Mouse (Mus musculus): ENCODE measurements around the gene Fam71e1. TPM values are rescaled to one million over a fixed set of nuclear protein-coding genes. Genes with fewer than 3 reads are reported as not detected.

Fam71e1 gene
- polyA plus RNA-seq, 1 experiment, result 2.7 TPM

DNA sequence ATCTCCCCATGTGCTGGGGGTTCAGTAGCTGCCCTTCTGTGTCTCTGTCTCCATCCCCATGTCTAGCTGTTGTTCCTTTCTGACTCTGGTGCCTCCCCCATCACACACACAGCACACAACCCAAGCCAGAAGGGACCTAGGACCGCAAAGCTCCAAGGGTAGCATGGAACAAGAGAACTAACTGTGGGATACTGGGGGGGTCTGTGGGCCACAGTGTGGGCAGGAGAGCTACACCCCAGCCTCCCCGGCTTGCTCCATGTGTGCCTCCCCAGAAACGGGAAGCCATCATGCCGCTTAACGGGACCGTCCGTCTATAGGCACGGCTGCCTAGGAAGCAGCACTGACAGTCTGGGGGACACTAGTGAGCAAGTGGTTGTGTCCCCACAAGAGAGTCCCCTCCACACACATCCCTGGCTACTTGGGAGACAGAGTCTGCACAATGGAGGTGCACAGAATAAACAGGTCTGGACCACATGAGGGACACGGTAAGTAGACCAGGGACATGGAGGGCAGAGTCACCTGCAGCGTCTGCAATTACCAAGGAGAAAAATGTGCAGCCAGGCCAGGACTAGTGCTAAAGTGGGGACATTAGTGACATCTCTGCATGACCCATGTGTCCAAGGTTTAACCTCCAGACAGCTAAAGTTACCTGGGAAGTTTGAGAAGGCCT is 32.7 kb upstream of the Fam71e1 start:
- no peak overlapping the region for H3K4me3 ChIP-seq (ENCODE audit: insufficient read depth, low read length)
- H3K4me1 ChIP-seq (ENCODE audit: control insufficient read depth, insufficient read depth, low read length), result no peaks in the 10 kb centered on the region
- TF ChIP-seq CTCF (IDR thresholded peaks at IDR 0.05; ENCODE audit: borderline replicate concordance, insufficient read depth, low read length), result no peak
- no peak overlapping the region for H3K27ac ChIP-seq (ENCODE audit: insufficient read depth, low read length)

DNA sequence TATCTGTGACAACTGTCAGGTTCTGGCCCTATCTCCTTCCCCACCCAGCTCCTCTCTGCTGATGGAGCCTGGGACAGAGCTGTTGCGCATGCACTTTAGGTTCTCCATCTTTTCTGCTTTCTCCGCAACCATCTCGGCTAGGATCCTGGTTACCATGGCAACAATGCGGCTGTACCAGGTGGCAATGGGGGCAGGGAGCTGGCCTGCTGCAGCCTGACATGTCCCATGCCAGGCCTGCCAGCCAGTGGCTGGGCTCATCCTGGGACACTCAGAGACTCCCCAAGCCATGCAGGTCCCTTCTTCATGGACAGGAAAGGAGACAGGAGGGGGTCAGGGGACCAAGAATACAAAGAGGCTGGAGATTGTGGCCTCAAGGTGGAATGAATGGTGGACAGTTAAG is 31.9 kb upstream of the Fam71e1 start:
- no peak overlapping the region for H3K27ac ChIP-seq (ENCODE audit: insufficient read depth, low read length)
- TF ChIP-seq POLR2A (IDR thresholded peaks at IDR 0.05; ENCODE audit: low read depth, low read length), result no peak
- no peak for TF ChIP-seq CTCF (IDR thresholded peaks at IDR 0.05; ENCODE audit: borderline replicate concordance, insufficient read depth, low read length)
- H3K4me3 ChIP-seq (ENCODE audit: insufficient read depth, low read length), result no peak overlapping the region
- no peaks in the 10 kb centered on the region for H3K4me1 ChIP-seq (ENCODE audit: control insufficient read depth, insufficient read depth, low read length)

DNA sequence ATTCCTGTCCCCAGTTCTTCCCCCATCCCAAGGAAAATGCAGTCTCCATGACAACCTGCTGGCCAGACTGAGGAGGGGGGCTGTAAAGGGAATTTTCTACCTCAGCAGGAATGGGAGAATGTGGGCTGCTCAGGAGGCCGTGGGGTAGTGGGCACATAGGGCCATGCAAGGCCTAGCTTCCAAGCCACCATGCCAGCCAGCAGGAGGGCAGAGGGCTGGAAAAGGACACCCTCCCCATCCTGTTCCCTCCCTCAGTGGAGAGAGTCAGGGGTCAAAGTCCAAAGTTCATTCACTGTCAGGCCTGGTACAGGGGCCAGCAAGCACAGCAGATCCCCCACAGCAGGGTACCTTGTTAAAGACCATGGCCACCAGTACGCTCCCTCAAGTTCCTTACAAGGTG is 31.3 kb upstream of the Fam71e1 start, which contains the start of gene Aspdh:
Aspdh (plus strand) TSS at position 281 of the 400 bp plus-strand sequence.
- TF ChIP-seq CTCF (IDR thresholded peaks at IDR 0.05; ENCODE audit: borderline replicate concordance, insufficient read depth, low read length) (no peak), POLR2A (IDR thresholded peaks at IDR 0.05; ENCODE audit: low read depth, low read length) (no peak)
- Histone ChIP-seq H3K4me1 (ENCODE audit: control insufficient read depth, insufficient read depth, low read length) (no peaks in the 10 kb centered on the region), H3K4me3 (ENCODE audit: insufficient read depth, low read length) (no peak within 1 kb of the TSS), H3K27ac (ENCODE audit: insufficient read depth, low read length) (no peak within 1 kb of the TSS)

GRCm38 (mm10) chr7:44466006-44466887 is 30.1 kb upstream of the Fam71e1 start:
- Histone ChIP-seq H3K4me3 (ENCODE audit: insufficient read depth, low read length) (no peak overlapping the region), H3K4me1 (ENCODE audit: control insufficient read depth, insufficient read depth, low read length) (no peaks in the 10 kb centered on the region), H3K27ac (ENCODE audit: insufficient read depth, low read length) (no peak overlapping the region)
- TF ChIP-seq CTCF (IDR thresholded peaks at IDR 0.05; ENCODE audit: borderline replicate concordance, insufficient read depth, low read length) (no peak), POLR2A (IDR thresholded peaks at IDR 0.05; ENCODE audit: low read depth, low read length) (no peak)

DNA sequence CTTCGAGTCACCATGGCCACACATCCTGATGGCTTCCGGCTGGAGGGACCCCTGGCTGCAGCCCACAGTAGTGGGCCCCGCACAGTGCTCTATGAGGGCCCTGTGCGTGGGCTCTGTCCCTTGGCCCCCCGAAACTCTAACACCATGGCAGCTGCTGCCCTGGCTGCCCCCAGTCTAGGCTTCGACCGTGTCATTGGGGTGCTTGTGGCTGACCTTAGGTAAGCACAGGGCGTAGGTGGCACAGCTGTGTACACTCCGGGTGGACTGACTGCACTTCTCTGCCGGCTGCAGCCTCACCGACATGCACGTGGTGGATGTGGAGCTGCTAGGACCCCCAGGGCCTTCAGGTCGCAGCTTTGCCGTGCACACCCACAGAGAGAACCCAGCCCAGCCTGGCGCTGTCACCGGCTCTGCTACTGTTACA is 29.5 kb upstream of the Fam71e1 start:
- Histone ChIP-seq H3K4me1 (ENCODE audit: control insufficient read depth, insufficient read depth, low read length) (no peaks in the 10 kb centered on the region), H3K4me3 (ENCODE audit: insufficient read depth, low read length) (no peak overlapping the region), H3K27ac (ENCODE audit: insufficient read depth, low read length) (no peak overlapping the region)
- TF ChIP-seq CTCF (IDR thresholded peaks at IDR 0.05; ENCODE audit: borderline replicate concordance, insufficient read depth, low read length) (no peak), POLR2A (IDR thresholded peaks at IDR 0.05; ENCODE audit: low read depth, low read length) (no peak)

GRCm38 (mm10) chr7:44467811-44468411 is 28.5 kb upstream of the Fam71e1 start, which contains the start of gene Josd2:
Josd2 (plus strand) TSS chr7:44467980.
- H3K4me3 ChIP-seq (ENCODE audit: insufficient read depth, low read length), result peak within 1 kb of the TSS; percentile 76
- no peaks in the 10 kb centered on the region for H3K4me1 ChIP-seq (ENCODE audit: control insufficient read depth, insufficient read depth, low read length)
- TF ChIP-seq CTCF (IDR thresholded peaks at IDR 0.05; ENCODE audit: borderline replicate concordance, insufficient read depth, low read length), result no peak
- TF ChIP-seq POLR2A (IDR thresholded peaks at IDR 0.05; ENCODE audit: low read depth, low read length), result peak; percentile 79
- no peak within 1 kb of the TSS for H3K27ac ChIP-seq (ENCODE audit: insufficient read depth, low read length)

DNA sequence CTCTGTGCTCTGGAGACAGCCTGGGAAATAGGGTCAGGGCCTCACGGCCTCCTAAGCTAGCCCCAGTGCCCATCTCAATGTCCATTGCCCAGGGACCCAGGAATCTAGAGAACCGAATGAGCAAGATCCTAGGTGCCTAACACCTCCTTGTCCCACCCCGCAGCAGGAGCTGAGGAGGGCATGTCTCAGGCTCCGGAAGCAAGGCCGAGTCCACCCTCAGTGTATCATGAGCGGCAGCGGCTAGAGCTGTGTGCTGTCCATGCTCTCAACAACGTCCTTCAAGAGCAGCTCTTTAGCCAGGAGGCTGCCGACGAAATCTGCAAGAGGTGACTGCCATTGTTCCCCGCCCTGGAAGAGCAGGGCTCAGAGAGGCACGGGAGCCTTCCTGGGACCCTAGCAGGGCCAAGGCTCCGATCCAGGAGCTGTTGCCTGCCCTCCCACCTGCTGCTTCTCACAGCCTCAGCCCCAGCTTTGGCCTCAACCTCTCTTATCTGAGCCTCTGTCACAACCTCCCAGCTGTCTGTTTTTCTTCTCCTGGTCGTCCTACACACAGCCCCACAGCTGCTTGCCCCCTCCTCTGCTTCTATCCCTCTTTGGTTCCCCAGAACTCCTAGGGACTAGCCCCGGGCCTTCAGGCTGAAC is 27.6 kb upstream of the Fam71e1 start:
- Histone ChIP-seq H3K27ac (ENCODE audit: insufficient read depth, low read length) (no peak overlapping the region), H3K4me3 (ENCODE audit: insufficient read depth, low read length) (peak overlapping the region; percentile 76), H3K4me1 (ENCODE audit: control insufficient read depth, insufficient read depth, low read length) (no peaks in the 10 kb centered on the region)
- TF ChIP-seq POLR2A (IDR thresholded peaks at IDR 0.05; ENCODE audit: low read depth, low read length), result no peak
- TF ChIP-seq CTCF (IDR thresholded peaks at IDR 0.05; ENCODE audit: borderline replicate concordance, insufficient read depth, low read length), result no peak

DNA sequence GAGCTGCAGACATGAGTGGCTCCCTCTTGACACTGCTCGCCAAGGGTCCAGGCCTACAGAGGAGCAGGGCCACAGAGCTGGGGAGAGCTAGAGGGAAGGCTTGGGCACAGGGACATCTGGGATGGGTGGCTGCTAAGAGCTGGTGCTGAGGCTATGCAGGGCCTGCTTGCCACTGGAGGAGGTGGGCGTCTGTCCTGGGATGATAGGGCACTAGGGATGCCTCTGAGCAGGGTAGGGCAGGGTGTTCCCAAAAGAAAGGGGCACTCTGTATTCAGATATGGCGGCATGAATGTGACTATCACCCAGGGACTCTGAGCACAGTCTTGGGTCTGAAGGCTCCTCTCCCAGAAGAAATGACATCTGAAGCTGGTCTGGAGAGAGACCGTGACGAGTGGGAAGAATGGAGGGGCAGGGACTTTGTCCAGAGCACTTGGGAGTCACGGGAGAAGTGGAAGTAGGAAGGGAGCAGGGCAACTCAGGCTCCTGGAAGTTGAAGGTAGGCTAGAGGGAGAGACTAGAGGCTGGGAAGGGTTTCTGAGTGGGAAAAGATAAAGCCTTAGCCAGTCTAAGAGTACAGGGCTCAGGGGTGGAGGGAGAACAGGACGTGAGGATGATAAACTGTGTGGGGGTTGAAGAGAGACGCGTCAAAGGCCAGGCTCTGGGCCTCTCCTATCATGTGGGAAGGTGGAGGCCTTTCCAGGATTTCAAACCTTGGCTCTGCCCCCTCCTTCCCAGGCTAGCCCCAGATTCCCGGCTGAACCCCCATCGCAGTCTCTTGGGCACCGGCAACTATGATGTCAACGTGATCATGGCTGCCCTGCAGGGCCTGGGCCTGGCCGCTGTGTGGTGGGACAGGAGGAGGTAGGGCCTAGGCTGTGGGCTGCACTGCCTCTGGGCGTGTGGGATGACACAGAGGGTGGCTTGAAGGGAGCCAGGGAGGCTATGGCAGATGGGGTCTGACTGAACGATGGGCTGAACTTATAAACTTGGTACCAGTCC is 26.4 kb upstream of the Fam71e1 start:
- Histone ChIP-seq H3K4me1 (ENCODE audit: control insufficient read depth, insufficient read depth, low read length) (no peaks in the 10 kb centered on the region), H3K27ac (ENCODE audit: insufficient read depth, low read length) (no peak overlapping the region), H3K4me3 (ENCODE audit: insufficient read depth, low read length) (no peak overlapping the region)
- TF ChIP-seq CTCF (IDR thresholded peaks at IDR 0.05; ENCODE audit: borderline replicate concordance, insufficient read depth, low read length) (no peak), POLR2A (IDR thresholded peaks at IDR 0.05; ENCODE audit: low read depth, low read length) (no peak)

All from embryonic fibroblast, embryonic 13.5 days (primary cell).